Mouse (Mus musculus): ENCODE measurements around the gene Cdr2. TPM values are rescaled to one million over a fixed set of nuclear protein-coding genes. Genes with fewer than 3 reads are reported as not detected.
"Not testable (repeated sequence)": the region's sequence is repeated elsewhere in the genome, so short reads cannot be mapped to it uniquely, and the experiment has no call there.

Gene Cdr2
- polyA plus RNA-seq, 1 experiment from 2014 or later = 15.7 TPM

DNA sequence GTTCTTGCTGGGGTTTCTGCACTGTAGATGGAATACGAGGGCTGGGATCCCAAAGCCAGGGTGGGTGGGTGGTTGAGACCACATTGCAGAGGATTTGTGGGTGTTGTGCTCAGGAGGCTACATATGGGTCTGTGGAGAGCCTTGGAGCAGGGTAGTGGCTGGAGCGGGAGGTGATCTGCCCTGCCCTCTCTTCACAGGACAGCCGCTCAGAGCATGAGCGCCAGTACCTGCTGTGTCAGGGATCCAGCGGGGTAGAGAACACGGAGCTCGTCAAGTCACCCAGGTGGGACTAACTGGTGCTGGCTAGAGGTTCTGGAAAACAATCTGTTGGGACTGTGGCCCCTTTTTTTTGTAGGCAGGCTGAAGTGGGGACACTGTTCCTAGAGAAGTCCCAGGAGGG lies 49.0 kb downstream of the Cdr2 start:
- no peak overlapping the region for H3K27ac ChIP-seq (ENCODE audit: low read length)
- no peaks in the 10 kb centered on the region for H3K27me3 ChIP-seq (replicated peaks; ENCODE audit: control insufficient read depth, insufficient read depth, low read length)
- peaks cover 32% of the 10 kb centered on the region; the same call in 1 of the 2 replicates for H3K36me3 ChIP-seq (ENCODE audit: control insufficient read depth, insufficient read depth, low read length)
- ATAC-seq = no peak
- WGBS = 91% methylated on average over 7 of the region's 7 CpGs
- H3K4me2 ChIP-seq (ENCODE audit: low read depth, low read length) = no peak overlapping the region
- no peak overlapping the region for H3K9ac ChIP-seq (ENCODE audit: low read depth, low read length)
- H3K9me3 ChIP-seq (ENCODE audit: control insufficient read depth, low read length) = no peaks in the 10 kb centered on the region
- H3K4me1 ChIP-seq (ENCODE audit: control insufficient read depth, insufficient read depth, low read length) = no peaks in the 10 kb centered on the region
- no peak overlapping the region for H3K4me3 ChIP-seq (ENCODE audit: low read length)

DNA sequence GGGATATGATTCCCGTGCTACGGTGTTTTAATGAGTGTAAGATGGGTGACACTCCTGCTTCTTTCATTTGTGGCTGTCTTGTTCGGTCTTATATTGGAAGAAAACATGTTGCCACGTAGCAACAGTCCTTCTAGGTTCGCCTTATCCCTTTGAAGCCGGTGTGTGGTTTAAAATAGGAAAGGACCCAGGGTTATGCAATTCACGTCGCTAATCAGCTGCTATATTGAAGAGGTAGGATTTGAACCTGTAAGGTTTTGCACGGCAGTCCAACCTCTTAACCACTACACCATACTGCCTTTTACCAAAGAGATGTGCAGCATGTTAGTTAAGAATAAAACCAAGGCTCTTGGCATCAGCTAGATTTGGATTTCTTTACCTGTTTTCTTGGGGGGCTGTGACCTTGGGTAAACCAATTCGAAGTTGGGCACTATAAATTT lies 63.6 kb downstream of the Cdr2 start:
- Histone ChIP-seq H3K36me3 (ENCODE audit: control insufficient read depth, insufficient read depth, low read length) (no peaks in the 10 kb centered on the region), H3K9me3 (ENCODE audit: control insufficient read depth, low read length) (no peaks in the 10 kb centered on the region), H3K27me3 (replicated peaks; ENCODE audit: control insufficient read depth, insufficient read depth, low read length) (no peaks in the 10 kb centered on the region), H3K4me1 (ENCODE audit: control insufficient read depth, insufficient read depth, low read length) (peaks cover 6% of the 10 kb centered on the region), H3K9ac (ENCODE audit: low read depth, low read length) (peak overlapping the region; percentile 91), H3K4me2 (ENCODE audit: low read depth, low read length) (peak overlapping the region; percentile 61), H3K4me3 (ENCODE audit: low read length) (peak overlapping the region; percentile 97), H3K27ac (ENCODE audit: low read length) (peak overlapping the region; percentile 92)
- peak; percentile 69 for ATAC-seq
- WGBS = 6% methylated on average over 10 of the region's 10 CpGs

DNA sequence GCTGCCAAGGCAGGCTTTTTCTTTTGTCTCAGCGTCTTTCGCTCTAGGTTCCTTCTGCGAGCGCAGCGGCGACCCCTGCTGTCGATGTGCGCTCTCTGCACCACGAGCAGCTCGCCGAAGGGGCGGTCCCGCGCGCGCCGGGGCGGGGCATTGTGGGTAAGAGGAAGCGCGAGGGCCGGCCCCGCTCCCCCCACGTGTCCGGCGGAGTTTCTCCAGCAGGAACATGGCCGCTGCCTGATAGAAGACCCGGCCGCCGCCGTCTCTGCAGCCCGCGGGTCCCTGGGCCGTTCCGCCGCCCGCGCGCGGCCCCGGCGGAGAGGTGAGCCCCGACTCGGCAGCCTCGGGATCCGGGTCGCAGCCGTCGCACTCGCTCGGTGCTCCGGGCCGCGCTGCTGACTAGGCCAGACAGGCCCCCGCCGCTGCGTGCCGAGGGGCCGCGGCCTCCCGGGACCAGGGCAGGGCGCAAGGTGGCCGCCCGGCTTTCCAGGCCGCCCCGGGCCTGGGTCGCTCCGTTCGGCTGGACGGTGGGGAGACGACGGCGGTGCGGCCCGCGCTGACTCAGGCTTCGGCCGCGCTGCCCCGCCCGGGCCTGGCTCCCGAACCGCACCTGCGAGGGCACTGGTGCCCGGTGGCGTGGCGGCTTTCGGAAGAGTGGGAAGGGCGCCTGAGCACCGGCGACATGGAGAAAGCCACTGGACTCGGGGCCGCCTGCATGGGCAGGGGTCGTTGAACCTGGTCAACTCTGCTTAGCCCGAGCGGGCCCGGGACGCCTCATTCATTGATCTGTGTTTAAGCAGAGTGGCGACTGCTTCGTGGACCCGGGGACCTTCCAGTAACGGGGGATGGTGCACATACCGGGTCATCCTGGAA lies 64.3 kb downstream of the Cdr2 start, which contains the start of gene Polr3e:
Gene Polr3e, plus strand, starts transcription at position 153 of the 870 bp plus-strand sequence.
- H3K36me3 ChIP-seq (ENCODE audit: control insufficient read depth, insufficient read depth, low read length) = no peaks in the 10 kb centered on the region

DNA sequence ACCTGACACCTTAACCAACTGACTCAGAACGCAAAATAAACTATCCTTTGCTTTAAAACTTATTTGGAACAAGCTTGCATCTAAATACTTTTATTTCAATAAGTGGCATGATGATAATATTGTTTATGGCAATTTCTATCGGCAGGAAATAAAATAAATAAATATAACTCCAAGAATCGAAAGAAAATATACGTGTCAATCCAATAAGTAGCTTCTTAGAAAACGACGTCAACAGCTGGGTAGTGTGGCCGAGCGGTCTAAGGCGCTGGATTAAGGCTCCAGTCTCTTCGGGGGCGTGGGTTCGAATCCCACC lies 64.9 kb downstream of the Cdr2 start:
- peak; percentile 88 for ATAC-seq
- H3K27me3 ChIP-seq (replicated peaks; ENCODE audit: control insufficient read depth, insufficient read depth, low read length) = no peaks in the 10 kb centered on the region
- H3K27ac ChIP-seq (ENCODE audit: low read length) = no peak overlapping the region
- H3K36me3 ChIP-seq (ENCODE audit: control insufficient read depth, insufficient read depth, low read length) = no peaks in the 10 kb centered on the region
- H3K4me3 ChIP-seq (ENCODE audit: low read length) = peak overlapping the region; percentile 97
- 7% methylated on average over 12 of the region's 12 CpGs for WGBS
- no peaks in the 10 kb centered on the region for H3K9me3 ChIP-seq (ENCODE audit: control insufficient read depth, low read length)
- H3K4me1 ChIP-seq (ENCODE audit: control insufficient read depth, insufficient read depth, low read length) = peaks cover 6% of the 10 kb centered on the region
- peak overlapping the region; percentile 42; the same call in 1 of the 2 replicates for H3K4me2 ChIP-seq (ENCODE audit: low read depth, low read length)
- no peak overlapping the region for H3K9ac ChIP-seq (ENCODE audit: low read depth, low read length)

More for the DNA sequence above, 64.3 kb downstream of the Cdr2 start, which contains the start of gene Polr3e:
- Histone ChIP-seq H3K4me1 (ENCODE audit: control insufficient read depth, insufficient read depth, low read length) (peaks cover 6% of the 10 kb centered on the region), H3K27ac (ENCODE audit: low read length) (peak within 1 kb of the TSS; percentile 92), H3K9me3 (ENCODE audit: control insufficient read depth, low read length) (no peaks in the 10 kb centered on the region), H3K27me3 (replicated peaks; ENCODE audit: control insufficient read depth, insufficient read depth, low read length) (no peaks in the 10 kb centered on the region), H3K9ac (ENCODE audit: low read depth, low read length) (peak within 1 kb of the TSS; percentile 91), H3K4me2 (ENCODE audit: low read depth, low read length) (peak within 1 kb of the TSS; percentile 61), H3K4me3 (ENCODE audit: low read length) (peak within 1 kb of the TSS; percentile 97)
- ATAC-seq = peak; percentile 92
- under 1% methylated on average over 102 of the region's 102 CpGs for WGBS

DNA sequence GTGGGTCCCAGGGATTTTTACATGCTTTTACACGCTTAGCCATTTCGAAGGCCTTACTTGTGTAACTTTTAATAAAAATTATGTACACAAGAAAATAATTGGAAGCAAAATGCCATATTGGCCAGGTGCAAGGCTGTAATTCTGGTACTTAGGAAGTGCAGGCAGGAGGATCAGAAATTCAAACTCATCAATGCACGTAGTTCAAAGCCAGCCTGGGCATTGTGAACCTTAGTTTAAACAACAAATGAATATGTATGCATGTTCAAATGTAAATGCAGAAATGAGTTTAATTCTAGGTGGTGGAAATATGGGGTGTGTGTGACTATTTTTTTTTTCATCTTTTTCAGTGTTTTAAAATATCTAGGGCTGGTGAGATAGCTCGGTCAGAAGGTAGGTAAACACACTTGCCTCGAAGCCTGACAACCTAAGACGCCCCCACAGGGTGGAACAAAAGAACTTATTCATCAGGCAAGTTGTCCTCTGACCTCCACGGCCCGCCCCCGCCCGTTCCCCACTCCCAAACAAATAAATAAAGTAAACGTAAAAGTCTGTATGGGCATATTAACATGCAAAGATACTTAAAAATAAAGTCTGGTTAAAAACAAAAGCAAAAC lies 65.7 kb downstream of the Cdr2 start:
- H3K4me1 ChIP-seq (ENCODE audit: control insufficient read depth, insufficient read depth, low read length) = peaks cover 6% of the 10 kb centered on the region
- no peaks in the 10 kb centered on the region for H3K27me3 ChIP-seq (replicated peaks; ENCODE audit: control insufficient read depth, insufficient read depth, low read length)
- ATAC-seq = no peak
- H3K4me3 ChIP-seq (ENCODE audit: low read length) = peak overlapping the region; percentile 9; the same call in 1 of the 2 replicates
- 28% methylated on average over 11 of the region's 11 CpGs for WGBS
- H3K36me3 ChIP-seq (ENCODE audit: control insufficient read depth, insufficient read depth, low read length) = no peaks in the 10 kb centered on the region
- no peaks in the 10 kb centered on the region for H3K9me3 ChIP-seq (ENCODE audit: control insufficient read depth, low read length)
- no peak overlapping the region for H3K27ac ChIP-seq (ENCODE audit: low read length)
- no peak overlapping the region for H3K9ac ChIP-seq (ENCODE audit: low read depth, low read length)
- H3K4me2 ChIP-seq (ENCODE audit: low read depth, low read length) = peak overlapping the region; percentile 27; the same call in 1 of the 2 replicates

DNA sequence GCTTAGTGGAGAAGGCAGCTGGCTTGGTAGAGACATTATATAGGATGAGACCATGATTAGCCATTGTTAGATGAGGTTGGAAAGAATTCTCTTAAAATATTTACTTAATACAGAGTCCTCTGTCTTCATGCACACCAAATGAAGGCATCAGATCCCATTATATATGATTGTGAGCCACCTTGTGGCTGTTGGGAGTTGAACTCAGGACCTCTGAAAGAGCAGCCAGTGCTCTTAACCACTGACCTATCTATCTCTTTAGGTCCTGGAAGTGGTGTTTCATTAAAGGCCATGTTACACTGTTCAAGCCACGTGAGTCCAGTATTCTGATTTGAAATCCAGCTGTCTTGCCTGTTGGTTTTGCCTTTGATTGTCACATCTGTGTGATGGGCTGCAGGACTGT lies 68.8 kb downstream of the Cdr2 start:
- Histone ChIP-seq H3K4me3 (ENCODE audit: low read length) (no peak overlapping the region), H3K9ac (ENCODE audit: low read depth, low read length) (no peak overlapping the region), H3K4me1 (ENCODE audit: control insufficient read depth, insufficient read depth, low read length) (no peaks in the 10 kb centered on the region; the same call in 1 of the 2 replicates), H3K4me2 (ENCODE audit: low read depth, low read length) (no peak overlapping the region), H3K27ac (ENCODE audit: low read length) (no peak overlapping the region), H3K27me3 (replicated peaks; ENCODE audit: control insufficient read depth, insufficient read depth, low read length) (no peaks in the 10 kb centered on the region), H3K9me3 (ENCODE audit: control insufficient read depth, low read length) (no peaks in the 10 kb centered on the region), H3K36me3 (ENCODE audit: control insufficient read depth, insufficient read depth, low read length) (no peaks in the 10 kb centered on the region)
- WGBS = 48% methylated on average over 1 of the region's 1 CpGs
- no peak for ATAC-seq

DNA sequence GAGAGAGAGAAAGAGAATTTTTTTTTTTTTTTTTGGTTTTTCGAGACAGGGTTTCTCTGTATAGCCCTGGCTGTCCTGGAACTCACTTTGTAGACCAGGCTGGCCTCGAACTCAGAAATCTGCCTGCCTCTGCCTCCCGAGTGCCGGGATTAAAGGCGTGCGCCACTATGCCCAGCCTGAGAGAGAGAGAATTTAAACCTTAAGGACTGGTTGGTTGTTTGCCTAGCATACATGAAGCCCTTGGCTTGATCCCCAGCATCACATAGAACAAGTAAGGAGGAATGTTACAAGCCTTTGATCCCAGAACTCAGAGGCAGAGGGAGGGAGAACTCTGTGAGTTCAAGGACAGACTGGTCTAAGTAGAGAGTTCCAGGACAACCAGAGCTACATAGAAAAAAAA lies 70.8 kb downstream of the Cdr2 start:
- not testable (repeated sequence) for H3K27ac ChIP-seq (ENCODE audit: low read length); H3K9me3 ChIP-seq (ENCODE audit: control insufficient read depth, low read length); H3K27me3 ChIP-seq (replicated peaks; ENCODE audit: control insufficient read depth, insufficient read depth, low read length); ATAC-seq; H3K9ac ChIP-seq (ENCODE audit: low read depth, low read length); H3K4me1 ChIP-seq (ENCODE audit: control insufficient read depth, insufficient read depth, low read length); H3K4me2 ChIP-seq (ENCODE audit: low read depth, low read length); H3K4me3 ChIP-seq (ENCODE audit: low read length); H3K36me3 ChIP-seq (ENCODE audit: control insufficient read depth, insufficient read depth, low read length)
- WGBS = 89% methylated on average over 6 of the region's 6 CpGs

DNA sequence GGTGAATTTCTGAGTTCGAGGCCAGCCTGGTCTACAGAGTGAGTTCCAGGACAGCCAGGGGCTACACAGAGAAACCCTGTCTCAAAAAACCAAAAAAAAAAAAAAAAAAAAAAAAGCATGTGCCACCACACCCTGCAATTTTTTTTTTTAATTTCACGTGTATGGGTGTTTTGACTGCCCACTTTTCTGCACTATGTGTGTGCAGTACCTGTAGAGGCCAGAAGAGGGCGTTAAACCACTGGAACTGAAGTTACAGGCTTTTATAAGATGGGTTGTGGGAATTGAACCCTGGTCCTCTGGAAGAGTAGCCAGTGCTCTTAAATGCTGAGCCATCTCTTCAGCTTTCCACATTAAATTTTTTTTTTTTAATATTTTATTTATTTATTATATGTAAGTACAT lies 71.9 kb downstream of the Cdr2 start:
- not testable (repeated sequence) for H3K4me1 ChIP-seq (ENCODE audit: control insufficient read depth, insufficient read depth, low read length); H3K27ac ChIP-seq (ENCODE audit: low read length); H3K9me3 ChIP-seq (ENCODE audit: control insufficient read depth, low read length); H3K27me3 ChIP-seq (replicated peaks; ENCODE audit: control insufficient read depth, insufficient read depth, low read length); ATAC-seq; H3K4me3 ChIP-seq (ENCODE audit: low read length); H3K9ac ChIP-seq (ENCODE audit: low read depth, low read length); H3K4me2 ChIP-seq (ENCODE audit: low read depth, low read length); H3K36me3 ChIP-seq (ENCODE audit: control insufficient read depth, insufficient read depth, low read length)
- 75% methylated on average over 3 of the region's 3 CpGs for WGBS

All from intestine, embryonic 16.5 days (tissue).